Mouse (Mus musculus) megakaryocyte, adult 5-6 weeks (primary cell): Measurements from ENCODE around the gene Dyrk3. TPM values are rescaled to one million over a fixed set of nuclear protein-coding genes. Genes with fewer than 3 reads are reported as not detected.
"Not testable (repeated sequence)": the region's sequence is repeated elsewhere in the genome, so short reads cannot be mapped to it uniquely, and the experiment has no call there.

Experiments
- ATAC-seq: 2 replicates; pipeline ENCODE4 v1.8.0; 2016; ENCODE audit warnings: mild to moderate bottlenecking, inconsistent platforms; ENCODE audit not compliant: poor library complexity, severe bottlenecking
- total RNA-seq, 2 experiments: library from RNA; stranded (forward) in 1 of 2; stranded (reverse) in 1 of 2; fragments of 153-499, 151-499 nt in 1 of 2; fragments of 221-1000, 200-1000 nt in 1 of 2; gene quantifications; 2 replicates each; pipeline versions ENCODE4 v1.2.3 to v1.2.4; 2015 to 2017

The Dyrk3 gene
- total RNA-seq, 2 experiments from 2014 or later, result 4.6 to 4.8 TPM

DNA sequence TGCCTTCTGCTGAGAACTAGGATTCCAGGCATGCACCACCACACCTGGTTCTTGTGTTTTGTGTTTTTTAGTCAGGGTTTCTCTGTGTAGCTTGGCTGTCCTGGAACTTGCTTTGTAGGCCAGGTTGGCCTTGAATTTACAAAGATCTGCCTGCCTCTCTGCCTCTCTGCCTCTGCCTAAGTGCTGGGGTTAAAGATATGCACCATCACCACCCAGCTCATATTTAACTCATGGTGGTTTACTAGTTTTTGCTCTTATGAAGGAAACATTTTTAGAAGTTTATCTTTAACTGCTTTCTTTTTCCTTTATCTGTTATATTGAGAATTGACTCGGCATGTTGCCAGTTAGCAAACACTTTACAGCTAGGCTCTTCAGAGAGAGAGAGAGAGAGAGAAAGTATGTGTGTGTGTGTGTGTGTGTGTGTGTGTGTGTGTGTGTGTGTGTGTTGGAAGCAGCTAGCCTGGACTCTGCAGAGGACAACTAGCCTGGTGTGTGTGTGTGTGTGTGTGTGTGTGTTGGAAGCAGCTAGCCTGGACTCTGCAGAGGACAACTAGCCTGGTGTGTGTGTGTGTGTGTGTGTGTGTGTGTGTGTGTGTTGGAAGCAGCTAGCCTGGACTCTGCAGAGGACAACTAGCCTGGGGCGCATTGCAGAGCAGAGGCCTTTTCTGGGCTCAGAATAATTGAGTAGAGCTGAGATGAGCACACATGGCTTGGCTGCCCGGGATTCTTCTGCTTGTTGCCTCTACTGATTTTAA is 21.6 kb upstream of the Dyrk3 start:
- ATAC-seq, result not testable (repeated sequence)

GRCm38 (mm10) chr1:131155456-131155855 is 17.3 kb upstream of the Dyrk3 start:
- peak; percentile 70 for ATAC-seq

- peak; percentile 100 for ATAC-seq
Measured at GRCm38 (mm10) chr1:131153018-131153629, 15.0 kb upstream of the Dyrk3 start, which contains the start of gene Eif2d. Gene Eif2d (plus strand): TSS chr1:131153181.

GRCm38 (mm10) chr1:131149496-131149895 is 11.4 kb upstream of the Dyrk3 start:
- no peak for ATAC-seq

GRCm38 (mm10) chr1:131146181-131146614 is 8.1 kb upstream of the Dyrk3 start:
- peak; percentile 98 for ATAC-seq

- not testable (repeated sequence) for ATAC-seq
Measured at GRCm38 (mm10) chr1:131145222-131145621, 7.1 kb upstream of the Dyrk3 start.

- ATAC-seq, result no peak
Measured at GRCm38 (mm10) chr1:131142472-131142871, 4.3 kb upstream of the Dyrk3 start.

DNA sequence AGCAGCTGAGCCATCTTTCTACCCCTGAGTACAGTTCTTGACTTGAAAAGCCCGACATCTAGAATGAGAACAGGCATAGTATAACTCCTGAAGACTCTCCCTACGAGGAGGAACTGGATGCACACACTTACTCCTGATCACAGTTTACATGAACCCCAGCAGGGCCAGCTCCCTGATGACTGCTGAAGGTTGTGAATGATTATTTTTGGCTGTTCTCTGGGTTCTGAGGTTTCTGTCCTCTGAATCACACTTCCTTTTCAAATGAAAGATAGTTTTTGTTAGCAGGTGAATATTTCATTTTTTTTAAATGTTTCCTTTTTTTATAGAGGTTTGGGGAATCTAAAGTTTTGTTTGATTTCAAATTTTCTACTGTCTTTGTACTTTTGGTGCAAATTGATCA is 3.3 kb upstream of the Dyrk3 start:
- no peak for ATAC-seq

GRCm38 (mm10) chr1:131139102-131140095 is 1.3 kb upstream of the Dyrk3 start:
- peak; percentile 49 for ATAC-seq

GRCm38 (mm10) chr1:131137717-131138118 is 422 bp downstream of the Dyrk3 start:
- no peak for ATAC-seq

- no peak for ATAC-seq
Measured at GRCm38 (mm10) chr1:131137111-131137510, 1.0 kb downstream of the Dyrk3 start.

GRCm38 (mm10) chr1:131135960-131136629 is 2.0 kb downstream of the Dyrk3 start:
- ATAC-seq, result no peak; the same call in 1 of the 2 replicates

DNA sequence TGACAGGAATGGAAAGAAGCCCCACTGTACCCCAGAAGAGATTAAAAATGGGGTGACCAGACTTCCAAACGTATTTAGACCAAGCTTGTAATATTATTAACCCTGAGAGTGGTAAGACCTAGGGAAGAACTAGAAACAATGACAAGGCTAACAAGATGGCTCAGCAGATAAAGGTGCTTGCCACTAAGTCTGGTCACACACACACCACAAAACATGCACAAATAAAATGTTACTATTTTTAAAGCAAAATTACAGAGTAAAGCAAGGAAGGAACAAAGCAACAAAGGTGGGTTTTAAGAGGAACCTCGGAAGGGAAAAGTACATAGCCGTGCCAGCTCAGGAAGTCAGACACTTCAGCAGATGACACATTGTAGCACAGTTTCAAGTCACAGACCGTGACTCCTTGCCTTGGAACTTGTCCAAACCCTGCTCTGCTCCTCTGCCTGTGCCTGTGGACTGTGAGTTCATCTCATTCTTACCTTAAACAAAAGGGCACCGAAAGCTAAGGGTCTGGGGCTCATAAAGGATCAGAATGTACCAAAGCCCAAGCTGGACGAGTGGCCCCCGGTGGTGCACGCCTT is 3.1 kb downstream of the Dyrk3 start:
- no peak for ATAC-seq

DNA sequence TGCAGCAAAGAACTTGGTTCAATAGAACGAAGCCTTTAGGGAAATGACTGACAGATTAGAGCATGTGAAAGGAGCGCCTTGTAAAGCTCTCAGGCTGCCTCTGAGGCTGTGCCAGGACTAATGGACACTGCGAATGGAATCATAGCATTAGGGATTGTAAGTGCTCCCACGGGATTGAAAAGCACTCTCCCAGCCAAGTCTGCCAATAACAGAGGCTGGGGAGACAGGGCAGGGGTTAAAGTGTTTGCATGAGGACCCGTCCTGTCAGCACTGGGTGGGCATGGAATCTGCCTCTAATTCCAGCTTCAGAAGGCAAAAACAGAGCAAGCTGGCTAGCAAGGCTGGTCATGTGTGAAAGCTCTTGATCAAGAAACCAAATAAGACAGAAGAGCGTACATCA is 3.9 kb downstream of the Dyrk3 start:
- no peak for ATAC-seq

- ATAC-seq, result peak; percentile 61
Measured at GRCm38 (mm10) chr1:131125987-131126744, 12.0 kb downstream of the Dyrk3 start.

GRCm38 (mm10) chr1:131123522-131124265 is 14.4 kb downstream of the Dyrk3 start:
- no peak for ATAC-seq

- no peak for ATAC-seq
Measured at GRCm38 (mm10) chr1:131121987-131122386, 16.2 kb downstream of the Dyrk3 start.

GRCm38 (mm10) chr1:131119026-131119425 is 19.1 kb downstream of the Dyrk3 start:
- ATAC-seq, result peak; percentile 89

- ATAC-seq, result no peak
Measured at GRCm38 (mm10) chr1:131118530-131118929, 19.6 kb downstream of the Dyrk3 start.
